19 mouse cellular contexts compared by ENCODE assay signal in genomic region chr4:111780533-111780932, GRCm38 (mm10).
DNase-seq lines count a peak whose midpoint lies in the region; ATAC-seq and TF ChIP-seq lines count a peak whose summit lies in the region.
"Had no signal": no experiment of that assay in that cellular context is flagged by ENCODE, and none has a peak within 500 bp of the region (broad histone marks: within the 10 kb centered on the region; RNA-seq: fewer than 3 reads in every experiment).

No protein-coding gene starts in this region.

- H3K36me3 ChIP-seq in hindbrain, postnatal 0 days (ENCODE audit: insufficient read depth, low read length): no peaks in the 10 kb centered on the region
- no peaks in the 10 kb centered on the region for H3K36me3 ChIP-seq in hindbrain, embryonic 12.5 days
- H3K36me3 ChIP-seq in liver, postnatal 0 days (replicated peaks; ENCODE audit: insufficient read depth, low read length): no peaks in the 10 kb centered on the region
- H3K36me3 ChIP-seq: limb, embryonic 10.5 days; liver, embryonic 12.5 days; lung, embryonic 15.5 days had no signal

- ATAC-seq in hindbrain, postnatal 0 days: no peak
- ATAC-seq in hindbrain, embryonic 12.5 days (ENCODE audit: low FRiP score): no peak
- ATAC-seq in liver, postnatal 0 days: no peak
- ATAC-seq in megakaryocyte, adult 5-6 weeks (ENCODE audit: poor library complexity, severe bottlenecking): no peak
- ATAC-seq: inflammation-experienced regulatory T-cells, adult 6 months; liver, embryonic 12.5 days; Patski had no signal

- WGBS in hindbrain, postnatal 0 days: 34% methylated on average over 4 of the region's 4 CpGs
- WGBS in hindbrain, embryonic 12.5 days: 50% methylated on average over 4 of the region's 4 CpGs
- 79% methylated on average over 4 of the region's 4 CpGs for WGBS in liver, postnatal 0 days (ENCODE audit: insufficient replicate concordance)

- H3K4me3 ChIP-seq in hindbrain, postnatal 0 days (ENCODE audit: low read length): no peak overlapping the region
- H3K4me3 ChIP-seq in hindbrain, embryonic 12.5 days: no peak overlapping the region
- no peak overlapping the region for H3K4me3 ChIP-seq in liver, postnatal 0 days (ENCODE audit: low read depth, low read length)
- H3K4me3 ChIP-seq: kidney, embryonic 15.5 days; layer of hippocampus, adult 2 months; limb, embryonic 10.5 days; liver, embryonic 12.5 days; lung, embryonic 15.5 days; megakaryocyte, embryonic 14.5 days had no signal

- DNase-seq in hindbrain, postnatal 0 days (ENCODE audit: low spot score): peak; percentile 7
- peak; percentile 19 for DNase-seq in embryo, embryonic 11 days
- DNase-seq in mesoderm, embryonic 11.5 days (ENCODE audit: low read depth, low spot score): peak; percentile 10
- DNase-seq in retina, postnatal 1 day: peak; percentile 3
- no peak for DNase-seq in liver, postnatal 0 days
- DNase-seq: adrenal gland, postnatal 36 days; cerebellum, adult 9-10 months; heart, postnatal 14 days had no signal

- H3K9me3 ChIP-seq in hindbrain, postnatal 0 days (ENCODE audit: low read length): no peaks in the 10 kb centered on the region
- H3K9me3 ChIP-seq in hindbrain, embryonic 12.5 days (replicated peaks): no peaks in the 10 kb centered on the region
- H3K9me3 ChIP-seq in liver, postnatal 0 days (ENCODE audit: low read length): no peaks in the 10 kb centered on the region
- H3K9me3 ChIP-seq: kidney, embryonic 15.5 days; limb, embryonic 10.5 days; liver, embryonic 12.5 days; lung, embryonic 15.5 days; megakaryocyte, embryonic 14.5 days had no signal

- no peaks in the 10 kb centered on the region for H3K4me1 ChIP-seq in hindbrain, postnatal 0 days (ENCODE audit: insufficient read depth, low read length)
- H3K4me1 ChIP-seq in hindbrain, embryonic 12.5 days: no peaks in the 10 kb centered on the region
- no peaks in the 10 kb centered on the region for H3K4me1 ChIP-seq in liver, postnatal 0 days (ENCODE audit: insufficient read depth)
- H3K4me1 ChIP-seq: kidney, embryonic 15.5 days; liver, embryonic 12.5 days; lung, embryonic 15.5 days; megakaryocyte, embryonic 14.5 days had no signal

- H3K9ac ChIP-seq in hindbrain, postnatal 0 days (replicated peaks; ENCODE audit: low read length): no peak overlapping the region
- no peak overlapping the region for H3K9ac ChIP-seq in hindbrain, embryonic 12.5 days
- H3K9ac ChIP-seq in liver, postnatal 0 days (replicated peaks): no peak overlapping the region
- H3K9ac ChIP-seq: kidney, embryonic 15.5 days; liver, embryonic 12.5 days; lung, embryonic 15.5 days had no signal

- no peaks in the 10 kb centered on the region for H3K27me3 ChIP-seq in hindbrain, postnatal 0 days (ENCODE audit: insufficient read depth, low read length)
- H3K27me3 ChIP-seq in hindbrain, embryonic 12.5 days: no peaks in the 10 kb centered on the region
- no peaks in the 10 kb centered on the region for H3K27me3 ChIP-seq in liver, postnatal 0 days (ENCODE audit: insufficient read depth, low read length)
- H3K27me3 ChIP-seq: kidney, embryonic 15.5 days; liver, embryonic 12.5 days; lung, embryonic 15.5 days; megakaryocyte, embryonic 14.5 days; Patski had no signal

- TF ChIP-seq EP300 in liver, postnatal 0 days (IDR thresholded peaks at IDR 0.05; ENCODE audit: low read depth): no peak

- H3K4me2 ChIP-seq in hindbrain, postnatal 0 days (ENCODE audit: low read depth, low read length): no peak overlapping the region
- no peak overlapping the region for H3K4me2 ChIP-seq in hindbrain, embryonic 12.5 days (replicated peaks)
- H3K4me2 ChIP-seq in liver, postnatal 0 days (ENCODE audit: low read depth, low read length): no peak overlapping the region
- H3K4me2 ChIP-seq: heart, embryonic 11.5 days; kidney, embryonic 15.5 days; liver, embryonic 12.5 days; lung, embryonic 15.5 days had no signal

- H3K27ac ChIP-seq in hindbrain, postnatal 0 days: no peak overlapping the region
- H3K27ac ChIP-seq in hindbrain, embryonic 12.5 days: no peak overlapping the region
- no peak overlapping the region for H3K27ac ChIP-seq in liver, postnatal 0 days (ENCODE audit: low read depth)
- H3K27ac ChIP-seq: kidney, embryonic 15.5 days; layer of hippocampus, adult 2 months; liver, embryonic 12.5 days; lung, embryonic 15.5 days had no signal

- no peak for TF ChIP-seq CTCF in hindbrain, postnatal 0 days (IDR thresholded peaks at IDR 0.05; ENCODE audit: low read depth)
- TF ChIP-seq CTCF in liver, postnatal 0 days (IDR thresholded peaks at IDR 0.05; ENCODE audit: low read depth): no peak
